ENCODE assay signal across 9 mouse cellular contexts in genomic region chr15:12197361-12197760, GRCm38 (mm10). TPM values are rescaled to one million over a fixed set of nuclear protein-coding genes. Genes with fewer than 3 reads are reported as not detected.
DNase-seq lines count a peak whose midpoint lies in the region; ATAC-seq and TF ChIP-seq lines count a peak whose summit lies in the region.
"Had no signal": no experiment of that assay in that cellular context is flagged by ENCODE, and none has a peak within 500 bp of the region (broad histone marks: within the 10 kb centered on the region; RNA-seq: fewer than 3 reads in every experiment).

No protein-coding gene starts in this region.

- no peak for DNase-seq in heart, adult 11 months
- DNase-seq in liver, postnatal 0 days, result no peak
- no peak for DNase-seq in liver, embryonic 11.5 days (ENCODE audit: low spot score)
- no peak for DNase-seq in ES-E14 (ENCODE audit: low read depth, low spot score)
- DNase-seq in kidney, postnatal 14 days, result peak; percentile 46
- no peak for DNase-seq in thymus, postnatal 10 days (ENCODE audit: low spot score in 2 of 2)
- DNase-seq in c-Kit-positive CD71-positive TER-119-positive erythroid progenitor cells, embryonic 14.5 days (ENCODE audit: low spot score), result no peak

- in situ Hi-C loops in ES-E14 (cut with MboI; ENCODE audit: low sequenced_read_pairs in 2 of 2, unreplicated experiment in 2 of 2), result no loop called here

- H3K4me3 ChIP-seq in heart, embryonic 16.5 days (ENCODE audit: low read length), result no peak overlapping the region
- no peak overlapping the region for H3K4me3 ChIP-seq in liver, postnatal 0 days (ENCODE audit: low read depth, low read length)
- H3K4me3 ChIP-seq in liver, embryonic 11.5 days (ENCODE audit: low read depth, low read length), result no peak overlapping the region
- peak overlapping the region in 1 of 2 experiments; percentile 38; a peak in 1 of 4 replicates for H3K4me3 ChIP-seq in ES-E14 (ENCODE audit: insufficient read depth in 1 of 2, low read depth in 1 of 2, low read length in 2 of 2, poor library complexity in 1 of 2, severe bottlenecking in 1 of 2)

- H3K4me1 ChIP-seq in heart, embryonic 16.5 days (ENCODE audit: control insufficient read depth, insufficient read depth, low read length), result peaks cover 24% of the 10 kb centered on the region
- peaks cover 20% of the 10 kb centered on the region for H3K4me1 ChIP-seq in liver, postnatal 0 days (ENCODE audit: insufficient read depth)
- peaks cover 28% of the 10 kb centered on the region for H3K4me1 ChIP-seq in liver, embryonic 11.5 days (replicated peaks; ENCODE audit: control insufficient read depth, insufficient read depth, low read length)
- peaks cover 10 to 22% of the 10 kb centered on the region in 2 experiments; a peak in 3 of 4 replicates for H3K4me1 ChIP-seq in ES-E14 (ENCODE audit: control insufficient read depth in 2 of 2, insufficient read depth in 2 of 2, low read length in 2 of 2, poor library complexity in 1 of 2)

- ATAC-seq in heart, embryonic 16.5 days (replicated peaks; ENCODE audit: extremely low read depth, insufficient read depth, low FRiP score), result no peak
- no peak for ATAC-seq in liver, postnatal 0 days
- ATAC-seq in liver, embryonic 11.5 days (replicated peaks; ENCODE audit: low FRiP score), result no peak

- peak overlapping the region; percentile 58; the same call in 1 of the 2 replicates for H3K4me2 ChIP-seq in heart, embryonic 16.5 days (ENCODE audit: low read depth, low read length)
- H3K4me2 ChIP-seq in liver, postnatal 0 days (ENCODE audit: low read depth, low read length), result peak overlapping the region; percentile 4
- no peak overlapping the region for H3K4me2 ChIP-seq in liver, embryonic 11.5 days
- H3K4me2 ChIP-seq: hindbrain, embryonic 14.5 days had no signal

- 79% methylated on average over 6 of the region's 6 CpGs for WGBS in heart, embryonic 16.5 days
- WGBS in liver, postnatal 0 days (ENCODE audit: insufficient replicate concordance), result 71% methylated on average over 6 of the region's 6 CpGs
- WGBS in liver, embryonic 11.5 days, result 80% methylated on average over 6 of the region's 6 CpGs

- no peaks in the 10 kb centered on the region for H3K27me3 ChIP-seq in heart, embryonic 16.5 days (ENCODE audit: control insufficient read depth, insufficient read depth, low read length)
- H3K27me3 ChIP-seq in liver, postnatal 0 days (ENCODE audit: insufficient read depth, low read length), result no peaks in the 10 kb centered on the region
- H3K27me3 ChIP-seq in liver, embryonic 11.5 days (replicated peaks; ENCODE audit: control insufficient read depth, insufficient read depth, low read length), result no peaks in the 10 kb centered on the region

- TF ChIP-seq CTCF in liver, postnatal 0 days (IDR thresholded peaks at IDR 0.05; ENCODE audit: low read depth), result no peak

- H3K9me3 ChIP-seq in heart, embryonic 16.5 days (replicated peaks; ENCODE audit: control insufficient read depth, low read length), result no peaks in the 10 kb centered on the region
- no peaks in the 10 kb centered on the region for H3K9me3 ChIP-seq in liver, postnatal 0 days (ENCODE audit: low read length)
- H3K9me3 ChIP-seq in liver, embryonic 11.5 days (ENCODE audit: control insufficient read depth, low read length), result no peaks in the 10 kb centered on the region
- no peaks in the 10 kb centered on the region for H3K9me3 ChIP-seq in ES-E14 (ENCODE audit: control insufficient read depth, insufficient read depth, low read depth, low read length)

- no peaks in the 10 kb centered on the region for H3K36me3 ChIP-seq in heart, embryonic 16.5 days (ENCODE audit: control insufficient read depth, insufficient read depth)
- no peaks in the 10 kb centered on the region for H3K36me3 ChIP-seq in liver, postnatal 0 days (replicated peaks; ENCODE audit: insufficient read depth, low read length)
- no peaks in the 10 kb centered on the region for H3K36me3 ChIP-seq in liver, embryonic 11.5 days (ENCODE audit: control insufficient read depth, insufficient read depth, low read length)
- no peaks in the 10 kb centered on the region for H3K36me3 ChIP-seq in ES-E14 (ENCODE audit: control insufficient read depth, insufficient read depth, low read length, poor library complexity, severe bottlenecking)

- TF ChIP-seq EP300 in liver, postnatal 0 days (IDR thresholded peaks at IDR 0.05; ENCODE audit: low read depth), result no peak

- H3K9ac ChIP-seq in heart, embryonic 16.5 days (ENCODE audit: low read length), result peak overlapping the region; percentile 51; the same call in 1 of the 2 replicates
- H3K9ac ChIP-seq in liver, postnatal 0 days (replicated peaks), result no peak overlapping the region
- no peak overlapping the region for H3K9ac ChIP-seq in liver, embryonic 11.5 days (ENCODE audit: low read depth, low read length)
- H3K9ac ChIP-seq in ES-E14 (ENCODE audit: insufficient read depth, low read depth, low read length, poor library complexity, severe bottlenecking), result 0 out of 2 replicates have a peak overlapping the region, but pooled peaks have one; percentile 5
- H3K9ac ChIP-seq: hindbrain, embryonic 14.5 days had no signal

- H3K27ac ChIP-seq in heart, embryonic 16.5 days (ENCODE audit: low read length), result no peak overlapping the region
- H3K27ac ChIP-seq in liver, postnatal 0 days (ENCODE audit: low read depth), result no peak overlapping the region
- no peak overlapping the region for H3K27ac ChIP-seq in liver, embryonic 11.5 days (ENCODE audit: low read depth, low read length)
- H3K27ac ChIP-seq in ES-E14 (ENCODE audit: insufficient read depth, low read depth, low read length, poor library complexity, severe bottlenecking), result no peak overlapping the region
- H3K27ac ChIP-seq: hindbrain, embryonic 14.5 days had no signal

TF ChIP-seq in ES-E14, 5 proteins besides CTCF, POLR2A, EP300 and RAD21:
- TF ChIP-seq CHD2 (IDR thresholded peaks at IDR 0.05; ENCODE audit: low read depth, low read length), result no peak

RNA-seq across cellular contexts. Expression of gene Mtmr12, which starts 7.5 kb away (rescaled TPM):
- 13.0 and 13.1 TPM in 2 replicates for polyA plus RNA-seq in heart, embryonic 16.5 days (2015; fragmentation: Nextera tagmentation; extraction: Ambion mirVana)
- 3.9 and 4.0 TPM in 2 replicates for polyA plus RNA-seq in liver, postnatal 0 days (2015; fragmentation: Nextera tagmentation; extraction: Ambion mirVana)
- 19.6 and 23.0 TPM in 2 replicates for polyA plus RNA-seq in liver, embryonic 11.5 days (2014; fragmentation: Nextera tagmentation; extraction: Ambion mirVana)
- total RNA-seq in ES-E14 (2012; rRNA removed), result 14.8 and 18.4 TPM in 2 replicates

Comparison
In these comparisons a context has a peak if more than half of its experiments do, and no peak if none do; other contexts are left out.
1. H3K9ac ChIP-seq: peak in heart, embryonic 16.5 days (single experiment) and ES-E14 (single experiment); none in liver, postnatal 0 days (single experiment) and liver, embryonic 11.5 days (single experiment).